Mouse (Mus musculus) MN1 (cell line): Measurements from ENCODE around the gene Bhlha15.

ENCODE experiments used
- DNase-seq: peaks from one replicate; pipeline ENCODE4 v3.0.0-alpha.2; 2016; ENCODE audit warnings: low spot score

The Bhlha15 gene

GRCm38 (mm10) chr5:144189950-144190583 lies at the start of gene Bhlha15:
Bhlha15 (plus strand) TSS chr5:144190286.
- no peak for DNase-seq

GRCm38 (mm10) chr5:144143531-144143930 lies 46.6 kb upstream of the Bhlha15 start:
- DNase-seq: no peak

- DNase-seq: no peak
Measured at GRCm38 (mm10) chr5:144146898-144147297, 43.2 kb upstream of the Bhlha15 start.

- no peak for DNase-seq
Measured at GRCm38 (mm10) chr5:144149530-144149929, 40.6 kb upstream of the Bhlha15 start.

- no peak for DNase-seq
Measured at GRCm38 (mm10) chr5:144151270-144151669, 38.8 kb upstream of the Bhlha15 start.

GRCm38 (mm10) chr5:144154528-144154927 lies 35.6 kb upstream of the Bhlha15 start:
- peak; percentile 82 for DNase-seq

GRCm38 (mm10) chr5:144158604-144159003 lies 31.5 kb upstream of the Bhlha15 start:
- peak; percentile 85 for DNase-seq

- no peak for DNase-seq
Measured at GRCm38 (mm10) chr5:144159137-144159536, 30.9 kb upstream of the Bhlha15 start.

GRCm38 (mm10) chr5:144162080-144162812 lies 27.8 kb upstream of the Bhlha15 start:
- no peak for DNase-seq

GRCm38 (mm10) chr5:144162813-144163517 lies 27.1 kb upstream of the Bhlha15 start:
- peak; percentile 21 for DNase-seq

GRCm38 (mm10) chr5:144165756-144166155 lies 24.3 kb upstream of the Bhlha15 start:
- DNase-seq: no peak

GRCm38 (mm10) chr5:144169275-144169975 lies 20.7 kb upstream of the Bhlha15 start:
- DNase-seq: no peak

- no peak for DNase-seq
Measured at GRCm38 (mm10) chr5:144173648-144174047, 16.4 kb upstream of the Bhlha15 start.

- DNase-seq: no peak
Measured at GRCm38 (mm10) chr5:144178216-144178615, 11.9 kb upstream of the Bhlha15 start.

- DNase-seq: no peak
Measured at GRCm38 (mm10) chr5:144181249-144181648, 8.8 kb upstream of the Bhlha15 start.

- DNase-seq: no peak
Measured at GRCm38 (mm10) chr5:144182542-144183247, 7.4 kb upstream of the Bhlha15 start.

GRCm38 (mm10) chr5:144183248-144183559 lies 6.9 kb upstream of the Bhlha15 start:
- no peak for DNase-seq

GRCm38 (mm10) chr5:144183647-144184335 lies 6.3 kb upstream of the Bhlha15 start:
- DNase-seq: peak; percentile 63

GRCm38 (mm10) chr5:144184350-144185045 lies 5.6 kb upstream of the Bhlha15 start:
- DNase-seq: no peak

- no peak for DNase-seq
Measured at GRCm38 (mm10) chr5:144188422-144188821, 1.7 kb upstream of the Bhlha15 start.

GRCm38 (mm10) chr5:144189327-144189726 lies 759 bp upstream of the Bhlha15 start:
- DNase-seq: no peak
